Mouse (Mus musculus) liver, embryonic 14.5 days (tissue): ENCODE data around the gene 0610010F05Rik. TPM values are rescaled to one million over a fixed set of nuclear protein-coding genes. Genes with fewer than 3 reads are reported as not detected.

Experiments used
- ATAC-seq: fragments of 200-750 bp; cut with Nextera tagmentation; 2 replicates; pipeline ENCODE4 v1.8.0; 2017; ENCODE audit warnings: moderate number of reproducible peaks, mild to moderate bottlenecking, moderate library complexity; ENCODE audit not compliant: insufficient read depth
- DNase-seq, 3 experiments: peaks; one replicate each; pipeline ENCODE4 v3.0.0-alpha.2; 2012 to 2013; ENCODE audit warnings: low read depth in 3 of 3, low spot score in 3 of 3
- H3K27ac ChIP-seq: fragments of 300-500 bp; sonication (generic); 2 replicates; pipeline ENCODE4 v1.5.1; 2014; ENCODE audit warnings: moderate library complexity, mild to moderate bottlenecking, control low read depth, inconsistent platforms
- H3K27me3 ChIP-seq: fragments of 300-500 bp; sonication (generic); 2 replicates; pipeline ENCODE4 v1.6.1; 2014; ENCODE audit warnings: mild to moderate bottlenecking, low read length, moderate library complexity; ENCODE audit not compliant: control insufficient read depth, insufficient read depth
- H3K36me3 ChIP-seq: fragments of 300-500 bp; sonication (generic); replicated peaks from 2 replicates; pipeline ENCODE4 v1.6.1; 2014; ENCODE audit warnings: low read depth; ENCODE audit not compliant: control insufficient read depth, insufficient read depth
- H3K4me1 ChIP-seq, 2 experiments: fragments of 200-500 bp in 1 of 2; fragments of 300-500 bp in 1 of 2; sonication (generic) in 1 of 2; replicated peaks; 2 replicates each; pipeline ENCODE4 v1.6.1; 2012 to 2014; ENCODE audit warnings: antibody characterized with exemption in 1 of 2, inconsistent platforms in 1 of 2, low read length in 1 of 2; ENCODE audit not compliant: control insufficient read depth in 2 of 2, insufficient read depth in 2 of 2
- H3K4me2 ChIP-seq: fragments of 300-500 bp; sonication (generic); 2 replicates; pipeline ENCODE4 v1.6.1; 2014; ENCODE audit warnings: low read depth, mild to moderate bottlenecking, control low read depth, moderate library complexity
- H3K4me3 ChIP-seq, 2 experiments: fragments of 200-500 bp in 1 of 2; fragments of 300-500 bp in 1 of 2; sonication (generic) in 1 of 2; 2 replicates each; pipeline ENCODE4 v1.5.1; 2012 to 2014; ENCODE audit warnings: low read depth in 2 of 2, low read length in 2 of 2, mild to moderate bottlenecking in 2 of 2, control low read depth in 1 of 2, inconsistent platforms in 1 of 2, moderate library complexity in 1 of 2; ENCODE audit not compliant: insufficient read depth in 1 of 2
- H3K9ac ChIP-seq: fragments of 300-500 bp; sonication (generic); replicated peaks from 2 replicates; pipeline ENCODE4 v1.6.1; 2014; ENCODE audit warnings: mild to moderate bottlenecking, control low read depth, moderate library complexity
- H3K9me3 ChIP-seq: fragments of 300-500 bp; sonication (generic); 2 replicates; pipeline ENCODE4 v1.6.1; 2016; ENCODE audit warnings: low read length, mixed read lengths; ENCODE audit not compliant: control insufficient read depth
- CTCF ChIP-seq: IDR thresholded peaks from 2 replicates; pipeline ENCODE4 v1.5.1; 2016; ENCODE audit warnings: antibody characterized with exemption, low read depth, control low read depth
- EP300 ChIP-seq: IDR thresholded peaks from 2 replicates; pipeline ENCODE4 v1.6.1; 2016; ENCODE audit warnings: antibody characterized with exemption, low read depth
- WGBS: fragments of 180-500 bp; shearing (Covaris S2); extraction: QIAGEN DNeasy Blood & Tissue Kit; methylation state at CpG from one replicate; pipeline ENCODE4 v1.1.7; 2014; ENCODE audit not compliant: insufficient replicate concordance; 5-methylcytosine and 5-hydroxymethylcytosine counted together
- polyA plus RNA-seq, 2 experiments: library from polyadenylated mRNA; depleted of rRNA in 1 of 2; stranded (reverse) in 1 of 2; unstranded in 1 of 2; fragments of >200 nt; fragmentation: Nextera tagmentation in 1 of 2; extraction: Ambion mirVana in 1 of 2; gene quantifications; 2 replicates each; pipeline versions ENCODE4 v1.2.1 to v1.2.3; 2012 to 2014

The 0610010F05Rik gene
- polyA plus RNA-seq, 2 experiments = 3.1 to 11.1 TPM

- no peak overlapping the region for H3K27ac ChIP-seq
- H3K4me1 ChIP-seq = no peaks in the 10 kb centered on the region
- H3K4me2 ChIP-seq = no peak overlapping the region
- WGBS = 68% methylated on average over 3 of the region's 3 CpGs
- no peaks in the 10 kb centered on the region for H3K36me3 ChIP-seq
- no peaks in the 10 kb centered on the region for H3K27me3 ChIP-seq
- H3K4me3 ChIP-seq = no peak overlapping the region
- no peak for DNase-seq
- H3K9ac ChIP-seq = no peak overlapping the region
- TF ChIP-seq CTCF (no peak), EP300 (no peak)
- H3K9me3 ChIP-seq = no peaks in the 10 kb centered on the region
- ATAC-seq = no peak
These were observed 114.5 kb downstream of the 0610010F05Rik start for GRCm38 (mm10) chr11:23518981-23519380.

- no peaks in the 10 kb centered on the region for H3K27me3 ChIP-seq
- 49% methylated on average over 2 of the region's 2 CpGs for WGBS
These were observed 118.1 kb downstream of the 0610010F05Rik start for GRCm38 (mm10) chr11:23515315-23515714.

More at GRCm38 (mm10) chr11:23515315-23515714, 118.1 kb downstream of the 0610010F05Rik start:
- no peak for ATAC-seq
- no peaks in the 10 kb centered on the region for H3K36me3 ChIP-seq
- H3K4me2 ChIP-seq = no peak overlapping the region
- no peak for DNase-seq
- H3K27ac ChIP-seq = no peak overlapping the region
- H3K9ac ChIP-seq = no peak overlapping the region
- no peaks in the 10 kb centered on the region for H3K9me3 ChIP-seq
- no peak overlapping the region for H3K4me3 ChIP-seq
- no peaks in the 10 kb centered on the region for H3K4me1 ChIP-seq
- TF ChIP-seq CTCF (no peak), EP300 (no peak)

Other genes with a start within 250 kb of the 0610010F05Rik start
- 6.7 and 16.8 TPM in 2 replicates for gene Ahsa2, start 135.6 kb downstream of the 0610010F05Rik start, polyA plus RNA-seq (2012; rRNA removed)
- 23.2 and 27.7 TPM in 2 replicates for gene Ahsa2, start 135.6 kb downstream of the 0610010F05Rik start, polyA plus RNA-seq (2014; fragmentation: Nextera tagmentation; extraction: Ambion mirVana)
- 0.04 and 0.05 TPM in 2 replicates for gene 1700093K21Rik, start 112.5 kb downstream of the 0610010F05Rik start, polyA plus RNA-seq (2012; rRNA removed)
- gene 1700093K21Rik, start 112.5 kb downstream of the 0610010F05Rik start, polyA plus RNA-seq (2014; fragmentation: Nextera tagmentation; extraction: Ambion mirVana) = not detected in 2 replicates
- gene Pus10, start 32.0 kb upstream of the 0610010F05Rik start, polyA plus RNA-seq (2012; rRNA removed) = 3.2 and 6.1 TPM in 2 replicates
- 13.6 and 14.9 TPM in 2 replicates for gene Pus10, start 32.0 kb upstream of the 0610010F05Rik start, polyA plus RNA-seq (2014; fragmentation: Nextera tagmentation; extraction: Ambion mirVana)
- 2.7 and 3.5 TPM in 2 replicates for gene Pex13, start 32.3 kb upstream of the 0610010F05Rik start, polyA plus RNA-seq (2012; rRNA removed)
- gene Pex13, start 32.3 kb upstream of the 0610010F05Rik start, polyA plus RNA-seq (2014; fragmentation: Nextera tagmentation; extraction: Ambion mirVana) = 12.2 and 13.0 TPM in 2 replicates
- gene Rel, start 137.3 kb upstream of the 0610010F05Rik start, polyA plus RNA-seq (2012; rRNA removed) = 0.52 and 0.55 TPM in 2 replicates
- 0.37 and 0.52 TPM in 2 replicates for gene Rel, start 137.3 kb upstream of the 0610010F05Rik start, polyA plus RNA-seq (2014; fragmentation: Nextera tagmentation; extraction: Ambion mirVana)